Mouse (Mus musculus): Measurements from ENCODE around the gene Fam189a1.

- TF ChIP-seq POLR2A (IDR thresholded peaks at IDR 0.05; ENCODE audit: borderline replicate concordance, low read depth, low read length) = no peak
- TF ChIP-seq CTCF (IDR thresholded peaks at IDR 0.05; ENCODE audit: low read depth, low read length) = no peak
Observed at GRCm38 (mm10) chr7:64773465-64773864, 382.9 kb downstream of the Fam189a1 start.

Data from bone marrow macrophage, adult 2 months (primary cell).